Mouse (Mus musculus) MEL (cell line): ENCODE measurements around the gene Usp29.

Experiments
- CHD2 ChIP-seq: IDR thresholded peaks from 2 replicates; pipeline ENCODE4 v1.6.1; 2011; ENCODE audit warnings: low read length, improper control_type of control experiment
- CTCF ChIP-seq, 3 experiments: IDR thresholded peaks in 2 of 3; conservative IDR thresholded peaks in 1 of 3; 2 replicates each; pipeline ENCODE4 v1.5.1; 2011 to 2012; ENCODE audit warnings: low read length in 3 of 3, low read depth in 2 of 3, mild to moderate bottlenecking in 2 of 3, improper control_type of control experiment in 1 of 3, inconsistent platforms in 1 of 3, mixed read lengths in 1 of 3, moderate library complexity in 1 of 3; ENCODE audit not compliant: control insufficient read depth in 1 of 3, insufficient read depth in 1 of 3, poor library complexity in 1 of 3, severe bottlenecking in 1 of 3
- RCOR1 ChIP-seq: IDR thresholded peaks from 2 replicates; pipeline ENCODE4 v1.6.1; 2012; ENCODE audit warnings: low read depth, mild to moderate bottlenecking, inconsistent platforms, low read length, improper control_type of control experiment

DNA sequence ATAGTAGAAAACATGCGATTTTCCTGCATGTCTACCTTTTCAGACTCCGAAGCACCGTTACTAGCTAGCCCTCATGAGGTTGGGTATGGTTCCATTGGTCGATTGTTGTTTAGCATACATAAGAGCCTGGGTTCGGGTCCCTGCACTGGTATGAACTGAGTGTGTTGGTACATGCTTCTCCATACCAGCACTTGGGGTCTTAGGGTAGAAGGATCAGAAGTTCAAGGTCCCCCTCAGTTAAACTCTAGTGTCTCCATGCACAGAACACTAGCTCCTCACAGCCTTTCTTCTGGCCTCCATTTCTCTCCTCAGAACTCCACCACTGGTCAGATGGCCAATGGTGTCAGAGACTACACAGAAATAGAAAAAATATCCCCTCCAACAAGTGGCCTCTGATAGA, 159.5 kb downstream of the Usp29 start:
- TF ChIP-seq CTCF (IDR thresholded peaks at IDR 0.05 in 2 of 3, conservative IDR thresholded peaks at IDR 0.05 in 1 of 3; ENCODE audit: control insufficient read depth in 1 of 3, insufficient read depth in 1 of 3, low read depth in 2 of 3, low read length in 3 of 3, poor library complexity in 1 of 3, severe bottlenecking in 1 of 3) (no peak), CHD2 (no peak), RCOR1 (no peak)
